Mouse (Mus musculus) hindbrain, embryonic 16.5 days (tissue): ENCODE results near the gene Cramp1l. TPM values are rescaled to one million over a fixed set of nuclear protein-coding genes. Genes with fewer than 3 reads are reported as not detected.
"Not testable (repeated sequence)": the region's sequence is repeated elsewhere in the genome, so short reads cannot be mapped to it uniquely, and the experiment has no call there.

Source experiments
- ATAC-seq: fragments of 200-750 bp; cut with Nextera tagmentation; 2 replicates; pipeline ENCODE4 v1.8.0; 2017; ENCODE audit warnings: moderate TSS enrichment, moderate library complexity
- H3K27ac ChIP-seq: fragments of 300-500 bp; sonication (generic); 2 replicates; pipeline ENCODE4 v1.5.1; 2014; ENCODE audit warnings: low read depth, mild to moderate bottlenecking, control low read depth, low read length, moderate library complexity
- H3K27me3 ChIP-seq: fragments of 300-500 bp; sonication (generic); replicated peaks from 2 replicates; pipeline ENCODE4 v1.6.1; 2014; ENCODE audit warnings: low read length; ENCODE audit not compliant: control insufficient read depth, insufficient read depth
- H3K36me3 ChIP-seq: fragments of 300-500 bp; sonication (generic); 2 replicates; pipeline ENCODE4 v1.6.1; 2014; ENCODE audit warnings: mild to moderate bottlenecking, low read length, moderate library complexity, mixed read lengths; ENCODE audit not compliant: control insufficient read depth, insufficient read depth
- H3K4me1 ChIP-seq: fragments of 300-500 bp; sonication (generic); 2 replicates; pipeline ENCODE4 v1.6.1; 2014; ENCODE audit warnings: low read depth, low read length; ENCODE audit not compliant: control insufficient read depth, insufficient read depth
- H3K4me2 ChIP-seq: fragments of 300-500 bp; sonication (generic); 2 replicates; pipeline ENCODE4 v1.6.1; 2014; ENCODE audit warnings: mild to moderate bottlenecking, low read length, control low read depth, moderate library complexity
- H3K4me3 ChIP-seq: fragments of 300-500 bp; sonication (generic); 2 replicates; pipeline ENCODE4 v1.5.1; 2014; ENCODE audit warnings: mild to moderate bottlenecking, low read length, control low read depth, moderate library complexity
- H3K9ac ChIP-seq: fragments of 300-500 bp; sonication (generic); 2 replicates; pipeline ENCODE4 v1.6.1; 2014; ENCODE audit warnings: low read depth, mild to moderate bottlenecking, control low read depth, low read length, moderate library complexity
- H3K9me3 ChIP-seq: fragments of 300-500 bp; sonication (generic); 2 replicates; pipeline ENCODE4 v1.6.1; 2014; ENCODE audit warnings: mild to moderate bottlenecking, low read length, moderate library complexity; ENCODE audit not compliant: control insufficient read depth
- WGBS: fragments of 180-500 bp; shearing (Covaris S2); extraction: QIAGEN DNeasy Blood & Tissue Kit; methylation state at CpG from one replicate; pipeline ENCODE4 v1.1.7; 2014; 5-methylcytosine and 5-hydroxymethylcytosine counted together
- polyA plus RNA-seq: library from polyadenylated mRNA; unstranded; fragments of >200 nt; fragmentation: Nextera tagmentation; extraction: Ambion mirVana; gene quantifications from 2 replicates; pipeline ENCODE4 v1.2.1, GENCODE M21; 2015

Cramp1l gene
- polyA plus RNA-seq, 1 experiment from 2014 or later = 4.0 TPM

- no peak overlapping the region for H3K4me2 ChIP-seq
- no peaks in the 10 kb centered on the region for H3K9me3 ChIP-seq
- no peak for ATAC-seq
- H3K27me3 ChIP-seq = no peaks in the 10 kb centered on the region
- WGBS = 92% methylated on average over 6 of the region's 6 CpGs
- no peak overlapping the region for H3K9ac ChIP-seq
- no peaks in the 10 kb centered on the region for H3K4me1 ChIP-seq
- H3K27ac ChIP-seq = no peak overlapping the region
- H3K36me3 ChIP-seq = peaks cover 37% of the 10 kb centered on the region
- no peak overlapping the region for H3K4me3 ChIP-seq
These were observed 28.4 kb downstream of the Cramp1l start for GRCm38 (mm10) chr17:24987221-24987620.

- H3K27ac ChIP-seq = peak overlapping the region; percentile 63; the same call in 1 of the 2 replicates
- H3K4me3 ChIP-seq = peak overlapping the region; percentile 89
- H3K4me2 ChIP-seq = peak overlapping the region; percentile 54
- H3K27me3 ChIP-seq = no peaks in the 10 kb centered on the region
- no peak; the same call in 1 of the 2 replicates for ATAC-seq
- peaks cover 23% of the 10 kb centered on the region for H3K36me3 ChIP-seq
- peaks cover 10% of the 10 kb centered on the region for H3K4me1 ChIP-seq
- peak overlapping the region; percentile 29 for H3K9ac ChIP-seq
- 14% methylated on average over 21 of the region's 21 CpGs for WGBS
- no peaks in the 10 kb centered on the region for H3K9me3 ChIP-seq
These were observed 54.5 kb downstream of the Cramp1l start for GRCm38 (mm10) chr17:24960852-24961715.

DNA sequence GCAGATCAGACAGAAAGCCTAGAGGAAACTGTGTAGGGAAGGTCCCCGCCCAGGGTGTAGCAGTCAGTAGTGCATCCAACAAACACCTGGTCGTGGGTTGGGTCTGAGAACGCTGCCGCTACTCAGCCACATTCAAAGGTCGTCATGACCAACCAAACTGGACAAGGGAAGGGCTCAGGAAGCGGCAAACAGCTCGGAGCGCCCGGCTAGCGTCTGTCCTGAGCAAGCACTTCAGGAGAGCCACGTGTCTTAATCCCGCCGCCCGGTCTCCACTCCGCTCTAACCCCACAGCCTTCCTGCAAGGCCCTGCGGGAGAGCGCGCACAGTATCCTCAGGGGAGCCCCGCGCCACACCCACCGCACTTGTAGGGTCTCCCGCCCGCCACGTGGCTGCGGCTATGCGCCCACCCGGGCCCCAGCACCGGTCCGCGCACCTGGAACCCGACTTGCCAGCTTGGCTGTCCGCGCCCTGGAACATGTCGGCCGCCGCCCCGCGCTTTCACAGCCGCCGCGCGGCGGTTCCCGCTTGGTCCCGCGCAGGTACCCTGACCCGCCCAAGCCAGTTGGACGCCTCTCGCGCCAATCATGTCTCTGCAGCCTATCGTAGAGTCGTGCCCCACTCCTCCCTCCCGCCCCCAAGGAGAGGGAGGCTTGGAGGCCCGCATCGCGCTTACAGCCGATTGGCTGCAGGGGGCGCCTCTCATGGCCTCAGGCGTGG, 55.3 kb downstream of the Cramp1l start, which contains the start of gene Jpt2:
Gene Jpt2, minus strand, starts transcription at position 555 of the 717 bp plus-strand sequence.
- 0% methylated on average over 57 of the region's 59 CpGs for WGBS

GRCm38 (mm10) chr17:24959371-24959770, 56.2 kb downstream of the Cramp1l start:
- H3K4me1 ChIP-seq = peaks cover 10% of the 10 kb centered on the region
- WGBS = 34% methylated on average over 8 of the region's 8 CpGs
- peak overlapping the region; percentile 88 for H3K9ac ChIP-seq
- H3K36me3 ChIP-seq = peaks cover 20% of the 10 kb centered on the region
- no peaks in the 10 kb centered on the region for H3K27me3 ChIP-seq
- no peaks in the 10 kb centered on the region for H3K9me3 ChIP-seq
- no peak overlapping the region for H3K27ac ChIP-seq
- no peak for ATAC-seq
- peak overlapping the region; percentile 89 for H3K4me3 ChIP-seq
- H3K4me2 ChIP-seq = peak overlapping the region; percentile 54

More for the DNA sequence above, 55.3 kb downstream of the Cramp1l start, which contains the start of gene Jpt2:
- Histone ChIP-seq H3K4me3 (peak within 1 kb of the TSS; percentile 89), H3K9me3 (no peaks in the 10 kb centered on the region), H3K9ac (peak within 1 kb of the TSS; percentile 88), H3K4me2 (peak within 1 kb of the TSS; percentile 54), H3K27me3 (no peaks in the 10 kb centered on the region), H3K36me3 (peaks cover 24% of the 10 kb centered on the region), H3K27ac (peak within 1 kb of the TSS; percentile 86), H3K4me1 (peaks cover 10% of the 10 kb centered on the region)
- ATAC-seq = peak; percentile 100

- peaks cover 15% of the 10 kb centered on the region; the same call in 1 of the 2 replicates for H3K36me3 ChIP-seq
- H3K4me1 ChIP-seq = no peaks in the 10 kb centered on the region
- H3K9me3 ChIP-seq = no peaks in the 10 kb centered on the region
- H3K4me2 ChIP-seq = no peak overlapping the region
- no peak overlapping the region for H3K9ac ChIP-seq
- whole genome bisulfite sequencing = 95% methylated on average over 2 of the region's 2 CpGs
- no peak for ATAC-seq
- H3K4me3 ChIP-seq = no peak overlapping the region
- H3K27ac ChIP-seq = no peak overlapping the region
- no peaks in the 10 kb centered on the region for H3K27me3 ChIP-seq
These were observed 62.3 kb downstream of the Cramp1l start for GRCm38 (mm10) chr17:24953291-24953690.

DNA sequence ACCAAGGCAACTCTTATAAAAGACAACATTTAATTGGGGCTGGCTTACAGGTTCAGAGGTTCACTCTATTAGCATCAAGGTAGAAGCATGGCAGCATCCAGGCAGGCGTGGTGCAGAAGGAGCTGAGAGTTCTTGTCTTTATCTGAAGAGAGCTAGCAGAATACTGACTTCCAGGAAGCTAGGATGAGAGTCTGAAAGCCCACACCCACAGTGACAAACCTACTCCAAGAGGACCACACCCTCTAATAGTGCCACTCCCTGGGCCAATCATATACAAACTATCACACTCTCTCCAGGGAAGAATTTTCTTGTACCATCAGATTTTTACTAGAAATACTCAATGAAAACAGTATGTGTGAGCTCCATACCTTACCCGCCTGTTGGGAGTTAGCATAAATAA, 64.9 kb downstream of the Cramp1l start:
- Histone ChIP-seq H3K27ac (no peak overlapping the region), H3K27me3 (no peaks in the 10 kb centered on the region), H3K4me2 (no peak overlapping the region), H3K9ac (no peak overlapping the region), H3K36me3 (peaks cover 36% of the 10 kb centered on the region), H3K9me3 (no peaks in the 10 kb centered on the region), H3K4me1 (no peaks in the 10 kb centered on the region), H3K4me3 (no peak overlapping the region)
- no peak for ATAC-seq
- WGBS = 91% methylated on average over 2 of the region's 2 CpGs

DNA sequence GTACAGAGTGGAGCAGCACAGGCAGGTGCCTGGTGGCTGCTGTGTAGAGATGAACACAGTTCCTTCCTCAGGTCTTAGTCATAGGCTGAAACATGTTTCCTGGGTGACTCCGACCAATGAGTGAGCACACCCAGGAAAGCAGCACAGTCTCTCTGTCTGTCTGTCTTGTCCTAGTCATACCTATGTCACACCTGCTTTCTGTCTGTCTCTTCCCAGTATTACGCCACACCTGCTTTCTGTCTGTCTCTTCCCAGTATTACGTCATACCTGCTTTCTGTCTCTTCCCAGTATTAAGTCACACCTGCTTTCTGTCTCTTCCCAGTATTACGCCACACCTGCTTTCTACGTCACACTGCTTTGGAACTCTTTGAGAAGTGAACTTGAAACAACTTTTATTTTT, 67.4 kb downstream of the Cramp1l start:
- Histone ChIP-seq H3K36me3 (peaks cover 37% of the 10 kb centered on the region), H3K9me3 (no peaks in the 10 kb centered on the region), H3K4me1 (no peaks in the 10 kb centered on the region), H3K4me3 (no peak overlapping the region), H3K27ac (no peak overlapping the region), H3K9ac (no peak overlapping the region), H3K27me3 (no peaks in the 10 kb centered on the region), H3K4me2 (no peak overlapping the region)
- 95% methylated on average over 5 of the region's 5 CpGs for WGBS
- ATAC-seq = no peak

- not testable (repeated sequence) for H3K4me3 ChIP-seq, ATAC-seq, H3K27me3 ChIP-seq
These were observed 72.0 kb downstream of the Cramp1l start for GRCm38 (mm10) chr17:24943589-24943988.

DNA sequence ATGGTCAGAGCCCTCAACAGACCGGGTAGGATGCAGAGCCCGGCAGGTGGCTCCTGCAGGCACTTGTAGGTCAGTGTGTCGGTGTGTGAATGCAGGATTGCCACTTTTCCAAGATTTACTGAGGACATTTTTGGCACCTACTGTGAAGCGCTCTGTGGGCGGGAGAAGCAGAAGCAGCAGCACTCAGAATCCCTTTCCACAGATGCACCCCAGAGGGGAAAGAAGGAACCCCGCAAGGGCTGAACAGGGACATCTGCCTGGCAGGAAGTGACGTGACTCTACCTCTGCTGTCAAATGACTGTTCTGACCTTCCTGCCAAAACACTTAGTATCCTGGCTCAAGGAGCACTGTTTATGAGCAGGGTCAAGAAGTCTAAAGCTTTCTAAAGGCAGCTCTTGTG, 72.6 kb downstream of the Cramp1l start:
- Histone ChIP-seq H3K36me3 (peaks cover 29% of the 10 kb centered on the region), H3K4me2 (no peak overlapping the region), H3K4me3 (no peak overlapping the region), H3K27ac (no peak overlapping the region), H3K9me3 (no peaks in the 10 kb centered on the region), H3K27me3 (no peaks in the 10 kb centered on the region), H3K4me1 (no peaks in the 10 kb centered on the region), H3K9ac (no peak overlapping the region)
- no peak for ATAC-seq
- WGBS = 83% methylated on average over 7 of the region's 7 CpGs

More at GRCm38 (mm10) chr17:24943589-24943988, 72.0 kb downstream of the Cramp1l start:
- H3K27ac ChIP-seq, H3K4me1 ChIP-seq, H3K9me3 ChIP-seq, H3K4me2 ChIP-seq, H3K9ac ChIP-seq: not testable (repeated sequence)
- peaks cover 31% of the 10 kb centered on the region for H3K36me3 ChIP-seq
- WGBS = 73% methylated on average over 1 of the region's 1 CpGs
